Mouse (Mus musculus) ES-Bruce4 (cell line): ENCODE measurements around the gene Rims3. TPM values are rescaled to one million over a fixed set of nuclear protein-coding genes. Genes with fewer than 3 reads are reported as not detected.

Experiments used
- H3K27ac ChIP-seq: 2 replicates; pipeline ENCODE4 v1.5.1; 2012; ENCODE audit warnings: low read length, inconsistent platforms; ENCODE audit not compliant: insufficient read depth
- H3K27me3 ChIP-seq: 2 replicates; pipeline ENCODE4 v1.6.1; 2012; ENCODE audit warnings: mild to moderate bottlenecking, low read length, inconsistent platforms; ENCODE audit not compliant: control insufficient read depth, poor library complexity, insufficient read depth, severe bottlenecking
- H3K36me3 ChIP-seq: 2 replicates; pipeline ENCODE4 v1.6.1; 2012; ENCODE audit warnings: inconsistent platforms, mild to moderate bottlenecking, low read length, moderate library complexity; ENCODE audit not compliant: control insufficient read depth, poor library complexity, insufficient read depth, severe bottlenecking
- H3K4me1 ChIP-seq: one replicate; pipeline ENCODE4 v1.8.1; 2011; ENCODE audit warnings: low read length; ENCODE audit not compliant: control insufficient read depth, insufficient read depth
- H3K4me3 ChIP-seq: 2 replicates; pipeline ENCODE4 v1.5.1; 2011; ENCODE audit warnings: low read depth, mild to moderate bottlenecking, low read length
- H3K9ac ChIP-seq: 2 replicates; pipeline ENCODE4 v1.6.1; 2012; ENCODE audit warnings: low read depth, mild to moderate bottlenecking, inconsistent platforms; ENCODE audit not compliant: poor library complexity, severe bottlenecking
- H3K9me3 ChIP-seq: replicated peaks from 2 replicates; pipeline ENCODE4 v1.6.1; 2012; ENCODE audit warnings: mild to moderate bottlenecking, low read length, inconsistent platforms; ENCODE audit not compliant: control insufficient read depth, poor library complexity, insufficient read depth, severe bottlenecking
- CTCF ChIP-seq: IDR thresholded peaks from one replicate; pipeline ENCODE4 v1.8.1; 2011; ENCODE audit warnings: low read depth, low read length
- EP300 ChIP-seq: IDR thresholded peaks from 2 replicates; pipeline ENCODE4 v1.6.1; 2011; ENCODE audit warnings: low read depth, low read length; ENCODE audit not compliant: insufficient read depth
- POLR2A ChIP-seq: IDR thresholded peaks from one replicate; pipeline ENCODE4 v1.8.1; 2011; ENCODE audit warnings: low read length; ENCODE audit not compliant: insufficient read depth
- polyA plus RNA-seq: library from polyadenylated mRNA; stranded (reverse); fragments of >200 nt; gene quantifications from 2 replicates; pipeline ENCODE4 v1.2.4, GENCODE M21; 2011; ENCODE audit warnings: low read depth; ENCODE audit not compliant: missing spikeins, insufficient read depth, insufficient read length

Rims3 gene
- polyA plus RNA-seq, 1 experiment: 7.3 TPM

DNA sequence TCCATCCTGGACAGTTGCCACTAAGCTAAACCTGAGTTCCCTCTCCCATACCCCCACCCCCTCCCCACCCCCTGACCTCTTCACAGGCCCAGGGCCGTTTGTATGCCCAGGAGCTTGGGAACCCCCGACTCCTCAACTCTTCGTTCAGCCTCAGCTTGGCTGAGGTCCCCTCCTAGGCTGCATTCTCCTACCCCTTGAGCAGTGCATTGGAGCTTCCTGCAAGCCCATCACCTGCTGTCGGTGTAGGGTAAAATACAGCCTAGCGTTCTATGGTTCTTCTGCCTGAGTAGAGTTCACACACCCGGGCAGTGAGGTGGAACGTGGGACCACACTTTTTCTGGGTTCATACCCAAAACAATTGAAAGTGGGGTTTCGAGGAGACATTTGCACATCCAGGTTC lies 58.8 kb downstream of the Rims3 start:
- no peak overlapping the region for H3K4me3 ChIP-seq

DNA sequence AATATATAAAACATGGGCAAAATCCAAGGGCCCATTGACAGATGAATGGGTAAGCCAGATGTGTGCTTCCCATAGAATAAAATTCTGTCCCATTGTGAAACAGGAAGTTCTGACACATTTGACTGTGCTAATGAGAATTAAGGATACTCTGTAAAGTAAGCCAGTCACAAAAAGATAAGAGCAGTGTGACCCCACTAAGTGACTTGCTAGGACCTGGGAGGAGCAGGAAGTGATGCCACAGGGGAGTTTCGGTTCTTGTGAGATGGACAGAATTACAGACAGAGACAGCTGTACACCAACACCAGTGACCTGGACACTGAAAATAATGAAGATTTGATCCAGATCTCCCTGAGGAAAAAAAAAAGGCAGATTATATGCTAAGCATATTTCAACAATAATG lies 59.2 kb downstream of the Rims3 start:
- Histone ChIP-seq H3K36me3 (no peaks in the 10 kb centered on the region), H3K4me3 (no peak overlapping the region), H3K9ac (no peak overlapping the region), H3K27ac (no peak overlapping the region), H3K4me1 (no peaks in the 10 kb centered on the region), H3K27me3 (no peaks in the 10 kb centered on the region), H3K9me3 (no peaks in the 10 kb centered on the region)
- TF ChIP-seq CTCF: no peak
- no peak for TF ChIP-seq EP300
- no peak for TF ChIP-seq POLR2A

More for the DNA sequence above, 58.8 kb downstream of the Rims3 start:
- Histone ChIP-seq H3K4me1 (no peaks in the 10 kb centered on the region), H3K36me3 (no peaks in the 10 kb centered on the region), H3K9me3 (no peaks in the 10 kb centered on the region), H3K27me3 (no peaks in the 10 kb centered on the region), H3K9ac (no peak overlapping the region), H3K27ac (no peak overlapping the region)
- TF ChIP-seq EP300 (no peak), CTCF (no peak), POLR2A (no peak)

DNA sequence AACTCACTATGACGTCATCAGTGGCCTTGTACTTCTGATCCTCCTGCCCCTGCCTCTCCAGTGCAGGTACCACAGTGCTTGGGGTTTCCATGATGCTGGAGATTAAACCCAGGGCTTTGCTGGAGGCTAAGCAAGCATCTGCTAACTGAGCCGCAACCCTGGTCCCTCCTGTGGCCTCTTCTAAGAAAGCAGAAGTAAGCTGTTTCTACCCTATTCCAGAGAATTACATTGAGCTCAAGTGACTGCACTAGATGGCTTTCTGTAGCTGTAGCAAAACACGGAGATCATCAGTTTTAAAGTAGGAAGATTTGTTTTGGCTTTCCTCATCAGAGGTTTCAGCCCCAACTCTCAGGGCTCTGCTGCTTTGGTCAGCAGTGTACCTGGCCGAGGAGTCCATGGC lies 59.9 kb downstream of the Rims3 start:
- Histone ChIP-seq H3K9ac (no peak overlapping the region), H3K27me3 (no peaks in the 10 kb centered on the region), H3K9me3 (no peaks in the 10 kb centered on the region), H3K36me3 (no peaks in the 10 kb centered on the region), H3K27ac (no peak overlapping the region), H3K4me1 (no peaks in the 10 kb centered on the region), H3K4me3 (no peak overlapping the region)
- TF ChIP-seq EP300 (no peak), CTCF (no peak), POLR2A (no peak)

DNA sequence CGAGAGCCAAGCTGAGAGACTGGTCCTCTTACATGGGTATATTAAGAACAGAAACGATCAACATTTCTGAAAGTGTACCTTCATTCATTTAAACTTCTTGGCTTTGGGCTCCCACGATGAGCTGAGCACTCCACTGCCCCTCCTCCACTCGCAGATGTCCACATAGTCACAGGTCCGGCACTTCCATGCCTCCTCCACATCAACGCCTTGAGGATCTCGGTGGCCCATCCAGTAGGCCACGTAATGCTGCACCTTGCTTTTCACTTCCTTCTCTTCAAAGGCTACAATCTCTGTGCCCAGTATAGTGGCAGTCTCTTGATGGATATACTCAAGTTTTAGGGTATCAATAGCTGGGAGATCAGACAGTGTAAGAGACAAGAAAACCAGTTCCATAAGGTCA lies 66.8 kb downstream of the Rims3 start:
- Histone ChIP-seq H3K9me3 (no peaks in the 10 kb centered on the region), H3K27me3 (no peaks in the 10 kb centered on the region), H3K4me1 (no peaks in the 10 kb centered on the region), H3K9ac (no peak overlapping the region), H3K4me3 (no peak overlapping the region), H3K27ac (no peak overlapping the region), H3K36me3 (peaks cover 7% of the 10 kb centered on the region)
- TF ChIP-seq POLR2A: no peak
- no peak for TF ChIP-seq CTCF
- TF ChIP-seq EP300: no peak

DNA sequence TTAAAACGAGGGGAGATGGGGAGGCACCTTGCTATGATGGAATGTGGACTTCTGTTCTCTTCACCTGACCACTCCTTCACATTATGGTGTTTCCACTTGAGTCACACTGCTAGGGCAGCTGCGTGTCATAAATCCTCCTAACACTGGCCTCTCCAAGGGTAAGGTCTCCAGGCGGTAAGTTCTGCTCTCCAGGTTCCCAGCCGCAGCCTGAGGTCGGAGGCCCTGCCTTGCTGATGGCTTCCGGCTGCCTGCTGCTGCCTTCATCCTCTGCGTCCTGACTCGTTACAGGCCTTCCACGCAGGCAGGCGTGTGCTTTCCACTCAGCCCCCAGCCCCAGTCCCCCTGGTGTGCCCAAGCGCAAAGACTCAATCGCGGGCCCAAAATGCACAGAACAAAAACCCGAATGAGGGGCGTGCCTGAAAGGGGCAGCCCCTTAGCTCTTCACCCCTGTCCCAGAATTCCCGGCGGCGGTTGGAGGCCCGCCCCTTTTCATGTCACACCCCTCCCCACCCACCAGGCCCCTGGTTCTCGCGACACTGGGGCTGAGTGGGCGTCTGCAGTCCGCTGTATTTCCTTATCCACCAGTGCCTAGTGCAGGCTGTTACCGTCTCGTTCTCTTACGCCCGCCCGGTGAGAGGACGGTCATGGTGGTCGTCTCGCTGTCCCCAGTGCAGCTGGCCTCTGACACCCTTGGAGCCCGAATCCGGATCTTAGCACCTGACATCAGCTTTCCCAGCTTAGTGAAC lies 70.1 kb downstream of the Rims3 start, which contains the start of gene Exo5:
Exo5 (minus strand) TSS at position 464 of the 746 bp plus-strand sequence.
- peak within 1 kb of the TSS; percentile 59 for H3K9ac ChIP-seq
- no peaks in the 10 kb centered on the region for H3K27me3 ChIP-seq
- peak within 1 kb of the TSS; percentile 96 for H3K4me3 ChIP-seq
- no peaks in the 10 kb centered on the region for H3K4me1 ChIP-seq
- H3K9me3 ChIP-seq: no peaks in the 10 kb centered on the region
- peaks cover 7% of the 10 kb centered on the region for H3K36me3 ChIP-seq
- TF ChIP-seq EP300: peak; percentile 34; the same call in 1 of the 2 replicates
- TF ChIP-seq POLR2A: peak; percentile 92
- no peak for TF ChIP-seq CTCF
- peak within 1 kb of the TSS; percentile 11; the same call in 1 of the 2 replicates for H3K27ac ChIP-seq

DNA sequence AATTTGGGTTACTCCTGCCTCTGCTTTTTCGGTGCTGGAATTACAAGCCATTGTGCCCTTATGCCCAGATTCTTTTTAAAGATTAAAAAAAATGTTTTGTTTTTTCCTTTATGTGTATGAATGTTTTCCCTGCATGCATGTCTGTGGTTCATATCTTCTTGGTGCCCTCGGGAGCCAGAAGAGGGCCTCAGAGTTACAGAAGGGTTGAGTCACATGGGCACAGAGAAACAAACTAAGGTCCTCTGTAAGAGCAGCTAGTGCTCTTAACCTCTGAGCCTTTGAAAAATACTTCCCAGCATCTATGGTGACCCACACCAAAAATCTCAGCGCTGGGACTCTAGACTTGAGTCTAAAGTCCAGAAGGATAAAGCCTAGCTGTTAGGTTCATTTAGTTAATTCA lies 70.8 kb downstream of the Rims3 start:
- Histone ChIP-seq H3K4me1 (no peaks in the 10 kb centered on the region), H3K9ac (peak overlapping the region; percentile 59), H3K27me3 (no peaks in the 10 kb centered on the region), H3K9me3 (no peaks in the 10 kb centered on the region), H3K36me3 (peaks cover 7% of the 10 kb centered on the region), H3K27ac (no peak overlapping the region), H3K4me3 (no peak overlapping the region)
- TF ChIP-seq POLR2A (no peak), CTCF (no peak), EP300 (no peak)
